Mouse (Mus musculus) cerebellum, adult 2 months (tissue): Measurements from ENCODE around the gene Tmem119.

ENCODE experiments used
- CTCF ChIP-seq: fragments of 200-500 bp; IDR thresholded peaks from 2 replicates; pipeline ENCODE4 v1.5.1; 2011; ENCODE audit warnings: low read depth, mild to moderate bottlenecking, control low read depth, low read length, moderate library complexity, borderline replicate concordance; ENCODE audit not compliant: insufficient read depth
- POLR2A ChIP-seq: fragments of 200-500 bp; IDR thresholded peaks from 2 replicates; pipeline ENCODE4 v1.6.1; 2011; ENCODE audit warnings: low read length, control low read depth, borderline replicate concordance; ENCODE audit not compliant: insufficient read depth

DNA sequence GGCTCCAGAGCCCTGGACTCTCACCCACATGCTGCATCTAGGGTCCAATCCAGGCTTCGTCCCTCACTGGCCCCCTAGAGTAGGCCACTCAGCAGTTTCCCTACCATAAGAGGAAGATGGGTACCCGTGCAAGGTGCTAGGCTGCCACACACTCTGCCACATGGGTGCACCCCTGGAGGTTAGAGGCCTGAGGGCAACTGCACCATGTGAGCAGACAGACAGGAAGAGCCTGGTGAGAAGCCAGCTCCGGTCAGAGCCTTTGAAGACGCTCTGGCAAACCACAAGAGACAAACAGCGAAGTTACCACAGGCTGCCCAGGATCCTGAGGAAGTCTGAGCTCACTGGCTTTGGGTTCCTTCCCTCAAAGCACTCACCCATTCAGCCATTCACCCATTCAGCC is 13.3 kb downstream of the Tmem119 start:
- no peak for TF ChIP-seq CTCF
- TF ChIP-seq POLR2A: no peak
